Mouse (Mus musculus) stomach, postnatal 0 days (tissue): Measurements from ENCODE around the gene Cyp2c23. TPM values are rescaled to one million over a fixed set of nuclear protein-coding genes. Genes with fewer than 3 reads are reported as not detected.
A peak's percentile ranks its signal among the peaks of the same experiment; 100 is the strongest.

ENCODE experiments used
- ATAC-seq: fragments of 200-750 bp; cut with Nextera tagmentation; 2 replicates; pipeline ENCODE4 v1.8.0; 2017; ENCODE audit not compliant: low FRiP score, low TSS enrichment
- DNase-seq: peaks from one replicate; pipeline ENCODE4 v3.0.0-alpha.2; 2016; ENCODE audit warnings: low spot score
- H3K27ac ChIP-seq: fragments of 300-500 bp; sonication (generic); replicated peaks from 2 replicates; pipeline ENCODE4 v1.5.1; 2014; ENCODE audit warnings: mild to moderate bottlenecking, control low read depth
- H3K27me3 ChIP-seq: fragments of 300-500 bp; sonication (generic); 2 replicates; pipeline ENCODE4 v1.6.1; 2014; ENCODE audit warnings: low read length; ENCODE audit not compliant: control insufficient read depth, insufficient read depth
- H3K36me3 ChIP-seq: fragments of 300-500 bp; sonication (generic); 2 replicates; pipeline ENCODE4 v1.6.1; 2014; ENCODE audit warnings: low read length, mixed read lengths; ENCODE audit not compliant: control insufficient read depth, insufficient read depth
- H3K4me1 ChIP-seq: fragments of 300-500 bp; sonication (generic); replicated peaks from 2 replicates; pipeline ENCODE4 v1.6.1; 2014; ENCODE audit warnings: antibody characterized with exemption; ENCODE audit not compliant: control insufficient read depth, insufficient read depth
- H3K4me2 ChIP-seq: fragments of 300-500 bp; sonication (generic); replicated peaks from 2 replicates; pipeline ENCODE4 v1.6.1; 2014; ENCODE audit warnings: low read depth, mild to moderate bottlenecking, control low read depth, moderate library complexity
- H3K4me3 ChIP-seq: fragments of 300-500 bp; sonication (generic); 2 replicates; pipeline ENCODE4 v1.5.1; 2014; ENCODE audit warnings: low read depth, low read length, control low read depth
- H3K9ac ChIP-seq: fragments of 300-500 bp; sonication (generic); 2 replicates; pipeline ENCODE4 v1.6.1; 2014; ENCODE audit warnings: mild to moderate bottlenecking, low read length, control low read depth, mixed read lengths
- H3K9me3 ChIP-seq: fragments of 300-500 bp; sonication (generic); 2 replicates; pipeline ENCODE4 v1.6.1; 2016; ENCODE audit warnings: low read length; ENCODE audit not compliant: control insufficient read depth
- CTCF ChIP-seq: IDR thresholded peaks from 2 replicates; pipeline ENCODE4 v1.5.1; 2016; ENCODE audit warnings: antibody characterized with exemption, low read depth, mild to moderate bottlenecking, moderate library complexity
- EP300 ChIP-seq: optimal IDR thresholded peaks from 2 replicates; pipeline ENCODE3; 2016; ENCODE audit warnings: antibody characterized with exemption
- WGBS: fragments of 180-500 bp; shearing (Covaris S2); extraction: QIAGEN DNeasy Blood & Tissue Kit; methylation state at CpG from one replicate; pipeline ENCODE4 v1.1.7; 2014; 5-methylcytosine and 5-hydroxymethylcytosine counted together
- polyA plus RNA-seq: library from polyadenylated mRNA; unstranded; fragments of >200 nt; fragmentation: Nextera tagmentation; extraction: Ambion mirVana; gene quantifications from 2 replicates; pipeline ENCODE4 v1.2.1, GENCODE M21; 2015

Gene Cyp2c23
- polyA plus RNA-seq, 1 experiment from 2014 or later: 5.5 TPM

- no peaks in the 10 kb centered on the region for H3K36me3 ChIP-seq
- WGBS: 48% methylated on average over 6 of the region's 6 CpGs
- peak; percentile 46 for ATAC-seq
- no peaks in the 10 kb centered on the region for H3K9me3 ChIP-seq
- DNase-seq: no peak
- H3K27ac ChIP-seq: no peak overlapping the region
- TF ChIP-seq EP300 (no peak), CTCF (no peak)
- H3K4me1 ChIP-seq: no peaks in the 10 kb centered on the region
- H3K4me2 ChIP-seq: no peak overlapping the region
- H3K27me3 ChIP-seq: no peaks in the 10 kb centered on the region
- H3K4me3 ChIP-seq: no peak overlapping the region
- H3K9ac ChIP-seq: no peak overlapping the region
These were observed 52.3 kb downstream of the Cyp2c23 start for GRCm38 (mm10) chr19:43976661-43977060.

GRCm38 (mm10) chr19:43974221-43974620 lies 54.8 kb downstream of the Cyp2c23 start:
- Histone ChIP-seq H3K9me3 (no peaks in the 10 kb centered on the region), H3K4me2 (no peak overlapping the region), H3K4me3 (no peak overlapping the region), H3K4me1 (no peaks in the 10 kb centered on the region), H3K27ac (no peak overlapping the region), H3K9ac (no peak overlapping the region), H3K36me3 (no peaks in the 10 kb centered on the region), H3K27me3 (no peaks in the 10 kb centered on the region)
- DNase-seq (no peak), ATAC-seq (no peak)
- WGBS: 82% methylated on average over 6 of the region's 6 CpGs
- TF ChIP-seq EP300 (no peak), CTCF (no peak)

DNA sequence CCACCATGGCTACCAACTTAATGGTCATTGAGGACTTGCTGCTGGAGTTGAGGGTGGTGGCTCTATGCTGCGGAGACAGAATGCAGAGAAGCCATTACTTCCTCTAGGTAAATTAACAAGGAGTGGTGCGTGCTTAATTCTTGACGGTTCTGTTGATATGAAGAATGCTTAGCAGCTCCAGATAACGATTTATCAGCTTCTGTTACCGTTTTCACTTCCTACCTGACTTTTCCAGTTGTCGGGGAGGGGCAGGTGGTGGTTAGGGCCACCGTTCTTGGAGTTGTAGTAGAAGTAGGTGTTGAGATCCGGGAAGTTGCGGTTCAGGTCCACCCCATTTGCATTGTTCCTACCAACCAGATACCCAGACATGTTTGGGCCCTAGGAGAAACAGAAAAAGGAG lies 55.3 kb downstream of the Cyp2c23 start:
- no peaks in the 10 kb centered on the region for H3K9me3 ChIP-seq
- no peak overlapping the region for H3K9ac ChIP-seq
- WGBS: 71% methylated on average over 9 of the region's 9 CpGs
- no peak overlapping the region for H3K4me2 ChIP-seq
- H3K27me3 ChIP-seq: no peaks in the 10 kb centered on the region
- no peak for TF ChIP-seq CTCF
- no peak for TF ChIP-seq EP300
- DNase-seq: no peak
- no peaks in the 10 kb centered on the region for H3K36me3 ChIP-seq
- H3K27ac ChIP-seq: no peak overlapping the region
- no peak for ATAC-seq
- no peaks in the 10 kb centered on the region for H3K4me1 ChIP-seq
- no peak overlapping the region for H3K4me3 ChIP-seq

GRCm38 (mm10) chr19:43972129-43972528 lies 56.9 kb downstream of the Cyp2c23 start:
- H3K4me2 ChIP-seq: no peak overlapping the region
- TF ChIP-seq CTCF (no peak), EP300 (no peak)
- H3K36me3 ChIP-seq: no peaks in the 10 kb centered on the region
- 88% methylated on average over 8 of the region's 8 CpGs for WGBS
- H3K9me3 ChIP-seq: no peaks in the 10 kb centered on the region
- DNase-seq (no peak), ATAC-seq (no peak)
- H3K4me1 ChIP-seq: no peaks in the 10 kb centered on the region
- no peak overlapping the region for H3K27ac ChIP-seq
- no peak overlapping the region for H3K4me3 ChIP-seq
- H3K9ac ChIP-seq: no peak overlapping the region
- no peaks in the 10 kb centered on the region for H3K27me3 ChIP-seq

DNA sequence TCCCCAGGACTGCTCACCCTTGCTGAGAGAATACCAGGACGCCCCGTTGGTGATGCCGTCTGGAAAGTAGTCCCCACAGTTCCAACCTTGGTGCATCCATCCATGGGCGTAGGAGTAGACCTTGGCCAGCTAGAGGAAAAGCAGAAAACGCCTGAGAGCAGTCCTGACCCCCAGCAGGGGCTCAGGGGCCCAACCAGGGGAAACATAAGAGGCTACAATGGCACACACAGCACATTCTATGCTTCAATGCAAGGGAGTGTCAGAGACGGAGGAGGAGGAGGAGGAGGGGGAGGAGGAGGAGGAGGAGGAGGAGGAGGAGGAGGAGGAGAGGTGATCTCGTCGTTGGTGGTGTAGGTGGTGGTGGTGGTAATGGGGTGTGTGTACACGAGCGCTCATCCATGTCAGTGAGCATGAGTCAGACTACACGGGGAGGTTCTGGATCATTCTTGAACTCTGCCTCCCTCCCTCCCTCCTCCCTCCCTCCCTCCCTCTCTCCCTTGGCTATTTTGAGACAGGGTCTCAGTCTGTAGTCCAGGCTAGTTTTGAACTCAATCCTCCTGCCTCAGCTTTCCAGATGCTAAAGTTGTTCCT lies 60.5 kb downstream of the Cyp2c23 start:
- Histone ChIP-seq H3K9ac (no peak overlapping the region), H3K27ac (no peak overlapping the region), H3K4me2 (no peak overlapping the region), H3K9me3 (no peaks in the 10 kb centered on the region), H3K36me3 (no peaks in the 10 kb centered on the region), H3K4me1 (no peaks in the 10 kb centered on the region), H3K27me3 (no peaks in the 10 kb centered on the region), H3K4me3 (no peak overlapping the region)
- WGBS: 74% methylated on average over 8 of the region's 11 CpGs
- DNase-seq (no peak), ATAC-seq (no peak)
- TF ChIP-seq EP300 (no peak), CTCF (no peak)

DNA sequence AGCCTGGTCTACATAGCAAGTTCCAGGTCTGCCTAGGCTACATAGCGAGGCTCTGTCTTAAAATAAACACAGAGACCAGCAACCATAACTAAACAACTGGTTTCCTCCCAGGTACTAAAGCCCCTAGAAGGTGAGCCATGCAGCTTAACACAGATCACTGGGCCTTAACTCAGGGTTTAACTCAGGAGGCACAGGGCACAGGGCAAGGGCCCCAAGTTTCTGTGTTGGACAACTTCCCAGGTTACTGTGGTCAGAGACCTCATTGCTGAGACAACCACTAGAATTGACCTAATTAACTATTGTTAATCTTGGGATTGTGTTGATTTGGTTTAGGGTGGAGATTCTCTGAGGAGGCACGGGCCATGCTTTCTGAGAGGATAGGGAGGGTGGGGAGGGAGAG lies 62.5 kb downstream of the Cyp2c23 start:
- Histone ChIP-seq H3K36me3 (no peaks in the 10 kb centered on the region), H3K4me2 (no peak overlapping the region), H3K4me3 (no peak overlapping the region), H3K9me3 (no peaks in the 10 kb centered on the region), H3K27me3 (no peaks in the 10 kb centered on the region), H3K9ac (no peak overlapping the region), H3K4me1 (no peaks in the 10 kb centered on the region), H3K27ac (no peak overlapping the region)
- no peak for ATAC-seq
- TF ChIP-seq CTCF: no peak
- TF ChIP-seq EP300: no peak
- 65% methylated on average over 2 of the region's 2 CpGs for WGBS
- DNase-seq: no peak
